ENCODE assay signal across 12 mouse cellular contexts in the genomic region with DNA sequence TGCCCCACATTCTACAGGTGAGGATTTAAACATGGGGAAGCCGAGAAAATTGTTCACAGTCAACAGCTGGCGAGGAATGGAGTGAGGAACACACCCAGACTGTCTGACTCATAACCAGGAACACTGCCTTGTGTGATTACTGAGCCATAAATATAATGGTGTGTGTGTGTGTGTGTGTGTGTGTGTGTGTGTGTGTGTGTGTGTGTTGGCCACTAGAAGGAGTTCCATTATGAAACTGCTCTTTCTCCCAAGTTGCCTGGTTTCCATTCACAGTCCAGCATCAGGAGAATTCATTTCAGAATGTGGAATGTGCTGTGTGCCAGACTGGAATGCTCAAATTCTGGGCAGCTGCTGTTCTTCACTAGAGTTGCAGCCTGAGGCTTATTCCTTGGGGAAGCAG.
DNase-seq lines count a peak whose midpoint lies in the region; ATAC-seq and TF ChIP-seq lines count a peak whose summit lies in the region.
"Had no signal": no experiment of that assay in that cellular context is flagged by ENCODE, and none has a peak within 500 bp of the region (broad histone marks: within the 10 kb centered on the region; RNA-seq: fewer than 3 reads in every experiment).

No protein-coding gene starts in this region.

- no peak overlapping the region for H3K9ac ChIP-seq in intestine, postnatal 0 days (ENCODE audit: low read depth, low read length)
- H3K9ac ChIP-seq in forebrain, embryonic 15.5 days (replicated peaks), result no peak overlapping the region
- H3K9ac ChIP-seq: forebrain, embryonic 13.5 days; heart, embryonic 15.5 days had no signal

- H3K4me2 ChIP-seq in intestine, postnatal 0 days (replicated peaks; ENCODE audit: low read depth), result no peak overlapping the region
- H3K4me2 ChIP-seq in forebrain, embryonic 15.5 days (replicated peaks), result no peak overlapping the region
- H3K4me2 ChIP-seq: forebrain, embryonic 13.5 days; heart, embryonic 15.5 days had no signal

- DNase-seq in layer of hippocampus, adult 11-12 months (ENCODE audit: low spot score), result peak; percentile 4
- no peak for DNase-seq in layer of hippocampus, adult 2 months (ENCODE audit: low spot score in 2 of 2)
- DNase-seq in Patski (ENCODE audit: low read depth, low spot score), result no peak
- peak; percentile 23 for DNase-seq in gastrocnemius, adult 2 months
- no peak for DNase-seq in cerebellum, adult 11 months
- DNase-seq in midbrain, embryonic 10.5 days (ENCODE audit: low spot score), result no peak
- DNase-seq: kidney, adult 8-10 months; lung, adult 2 months had no signal

- WGBS in intestine, postnatal 0 days, result 39% methylated on average over 2 of the region's 2 CpGs
- 93% methylated on average over 2 of the region's 2 CpGs for WGBS in midbrain, embryonic 10.5 days
- WGBS in forebrain, embryonic 15.5 days, result 75% methylated on average over 2 of the region's 2 CpGs

- no peak overlapping the region for H3K4me3 ChIP-seq in layer of hippocampus, adult 2 months
- no peak overlapping the region for H3K4me3 ChIP-seq in gastrocnemius, adult 2 months
- H3K4me3 ChIP-seq in intestine, postnatal 0 days (ENCODE audit: low read depth, low read length), result no peak overlapping the region
- H3K4me3 ChIP-seq in midbrain, embryonic 10.5 days, result no peak overlapping the region
- no peak overlapping the region for H3K4me3 ChIP-seq in forebrain, embryonic 15.5 days
- H3K4me3 ChIP-seq: forebrain, embryonic 13.5 days; heart, embryonic 15.5 days had no signal

- no peaks in the 10 kb centered on the region for H3K9me3 ChIP-seq in intestine, postnatal 0 days (ENCODE audit: control insufficient read depth)
- H3K9me3 ChIP-seq in midbrain, embryonic 10.5 days (replicated peaks), result no peaks in the 10 kb centered on the region
- H3K9me3 ChIP-seq in forebrain, embryonic 15.5 days, result no peaks in the 10 kb centered on the region
- H3K9me3 ChIP-seq: forebrain, embryonic 13.5 days; heart, embryonic 15.5 days had no signal

- no peaks in the 10 kb centered on the region for H3K4me1 ChIP-seq in intestine, postnatal 0 days (replicated peaks; ENCODE audit: control insufficient read depth, insufficient read depth, low read length)
- no peaks in the 10 kb centered on the region for H3K4me1 ChIP-seq in midbrain, embryonic 10.5 days
- no peaks in the 10 kb centered on the region for H3K4me1 ChIP-seq in forebrain, embryonic 15.5 days
- H3K4me1 ChIP-seq: forebrain, embryonic 13.5 days; heart, embryonic 15.5 days had no signal

- POLR2A ChIA-PET in Patski (lab: Charles Lee), result no interaction called here

- peak; percentile 63 for ATAC-seq in Patski
- peak; percentile 80 for ATAC-seq in intestine, postnatal 0 days
- ATAC-seq in forebrain, embryonic 15.5 days (replicated peaks), result no peak
- ATAC-seq: forebrain, embryonic 13.5 days had no signal

- H3K27me3 ChIP-seq in Patski, result no peaks in the 10 kb centered on the region
- no peaks in the 10 kb centered on the region for H3K27me3 ChIP-seq in intestine, postnatal 0 days (replicated peaks; ENCODE audit: control insufficient read depth, insufficient read depth, low read length)
- no peaks in the 10 kb centered on the region for H3K27me3 ChIP-seq in midbrain, embryonic 10.5 days (ENCODE audit: low read depth, poor library complexity, severe bottlenecking)
- H3K27me3 ChIP-seq in forebrain, embryonic 15.5 days, result no peaks in the 10 kb centered on the region
- H3K27me3 ChIP-seq: forebrain, embryonic 13.5 days; heart, embryonic 15.5 days had no signal

- H3K27ac ChIP-seq in layer of hippocampus, adult 2 months, result no peak overlapping the region
- no peak overlapping the region for H3K27ac ChIP-seq in gastrocnemius, adult 2 months
- H3K27ac ChIP-seq in intestine, postnatal 0 days (ENCODE audit: low read depth, low read length), result no peak overlapping the region
- H3K27ac ChIP-seq in midbrain, embryonic 10.5 days (replicated peaks), result no peak overlapping the region
- H3K27ac ChIP-seq in forebrain, embryonic 15.5 days (replicated peaks), result no peak overlapping the region
- H3K27ac ChIP-seq: forebrain, embryonic 13.5 days; heart, embryonic 15.5 days had no signal

- intact Hi-C loops in gastrocnemius, adult 2 months (cut with DNase I), result no loop called here

- TF ChIP-seq CTCF in layer of hippocampus, adult 2 months (conservative IDR thresholded peaks at IDR 0.05), result no peak
- TF ChIP-seq CTCF in Patski (IDR thresholded peaks at IDR 0.05), result no peak
- TF ChIP-seq CTCF in gastrocnemius, adult 2 months (IDR thresholded peaks at IDR 0.05), result no peak
- no peak for TF ChIP-seq CTCF in intestine, postnatal 0 days (IDR thresholded peaks at IDR 0.05; ENCODE audit: low read depth)

- CTCF ChIA-PET in Patski (lab: Charles Lee), result no interaction called here

- in situ Hi-C loops in Patski (cut with MboI; ENCODE audit: low pct_unique_long_range_greater_than_20kb), result no loop called here

- no peaks in the 10 kb centered on the region for H3K36me3 ChIP-seq in intestine, postnatal 0 days (ENCODE audit: control insufficient read depth, insufficient read depth)
- H3K36me3 ChIP-seq in midbrain, embryonic 10.5 days, result no peaks in the 10 kb centered on the region
- no peaks in the 10 kb centered on the region for H3K36me3 ChIP-seq in forebrain, embryonic 15.5 days
- H3K36me3 ChIP-seq: heart, embryonic 15.5 days had no signal

Comparison
In these comparisons a context has a peak if more than half of its experiments do, and no peak if none do; other contexts are left out.
1. DNase-seq: peak in layer of hippocampus, adult 11-12 months (single experiment) and gastrocnemius, adult 2 months (single experiment); none in layer of hippocampus, adult 2 months (0 of 2), Patski (single experiment), cerebellum, adult 11 months (single experiment) and midbrain, embryonic 10.5 days (single experiment).